Mouse (Mus musculus): Measurements from ENCODE around the gene Efr3b.

GRCm38 (mm10) chr12:4007766-4008165 lies 30.9 kb downstream of the Efr3b start:
- no peak for TF ChIP-seq CTCF (IDR thresholded peaks at IDR 0.05; ENCODE audit: insufficient read depth, low read depth, low read length)
- no peak for TF ChIP-seq POLR2A (IDR thresholded peaks at IDR 0.05; ENCODE audit: insufficient read depth, low read depth, low read length)

Data from olfactory bulb, adult 2 months (tissue).